Mouse (Mus musculus): ENCODE measurements around the gene Fbln5. TPM values are rescaled to one million over a fixed set of nuclear protein-coding genes. Genes with fewer than 3 reads are reported as not detected.

Fbln5 gene
- total RNA-seq, 1 experiment, result 0.76 TPM

DNA sequence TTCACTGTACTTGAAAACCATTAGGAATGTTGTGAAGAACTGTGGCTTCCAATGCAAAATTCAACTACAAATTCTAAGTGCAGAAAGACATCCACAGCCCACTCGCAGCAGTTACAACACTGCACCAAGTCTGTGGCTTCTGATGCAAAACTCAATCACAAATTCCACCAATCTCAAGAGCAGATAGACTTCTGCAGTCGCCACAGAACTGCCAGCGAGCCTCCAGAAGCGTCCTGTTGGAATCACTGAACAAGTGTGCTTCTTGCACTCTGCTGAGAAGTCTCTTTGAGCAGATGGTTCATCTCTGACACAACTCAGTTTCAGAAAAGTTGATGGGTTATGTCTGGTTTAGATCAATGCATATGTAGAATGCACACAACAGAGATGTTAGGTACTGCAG is 15.9 kb upstream of the Fbln5 start:
- Histone ChIP-seq H3K27ac (ENCODE audit: insufficient read depth, low read depth, low read length, poor library complexity, severe bottlenecking) (no peak overlapping the region), H3K36me3 (ENCODE audit: control insufficient read depth, insufficient read depth, low read length, poor library complexity, severe bottlenecking) (no peaks in the 10 kb centered on the region), H3K9me3 (ENCODE audit: control insufficient read depth, insufficient read depth, low read depth, low read length) (no peaks in the 10 kb centered on the region), H3K9ac (ENCODE audit: insufficient read depth, low read depth, low read length, poor library complexity, severe bottlenecking) (no peak overlapping the region), H3K4me3 (ENCODE audit: insufficient read depth in 1 of 2, low read depth in 1 of 2, low read length in 2 of 2, poor library complexity in 1 of 2, severe bottlenecking in 1 of 2) (no peak overlapping the region), H3K4me1 (ENCODE audit: control insufficient read depth in 2 of 2, insufficient read depth in 2 of 2, low read length in 2 of 2, poor library complexity in 1 of 2) (peaks cover 2 to 4% of the 10 kb centered on the region in 2 experiments; a peak in 2 of 4 replicates)
- TF ChIP-seq ZNF384 (IDR thresholded peaks at IDR 0.05; ENCODE audit: low read depth, low read length), result no peak
- no peak for TF ChIP-seq ZC3H11A (IDR thresholded peaks at IDR 0.05; ENCODE audit: borderline replicate concordance, low read depth, low read length)
- no peak for TF ChIP-seq MAFK (IDR thresholded peaks at IDR 0.05; ENCODE audit: insufficient read depth, low read depth, low read length)
- no peak for TF ChIP-seq CHD2 (IDR thresholded peaks at IDR 0.05; ENCODE audit: low read depth, low read length)
- no peak for TF ChIP-seq HCFC1 (IDR thresholded peaks at IDR 0.05; ENCODE audit: borderline replicate concordance, insufficient read depth, low read length)
- in situ Hi-C loops (cut with MboI; ENCODE audit: low sequenced_read_pairs in 2 of 2, unreplicated experiment in 2 of 2), result no loop called here
- no peak for DNase-seq (ENCODE audit: low read depth, low spot score)

GRCm38 (mm10) chr12:101833776-101834175 is 14.9 kb upstream of the Fbln5 start:
- no peak for DNase-seq (ENCODE audit: low read depth, low spot score)
- in situ Hi-C loops (cut with MboI; ENCODE audit: low sequenced_read_pairs in 2 of 2, unreplicated experiment in 2 of 2), result no loop called here
- no peak overlapping the region for H3K4me3 ChIP-seq (ENCODE audit: insufficient read depth in 1 of 2, low read depth in 1 of 2, low read length in 2 of 2, poor library complexity in 1 of 2, severe bottlenecking in 1 of 2)

DNA sequence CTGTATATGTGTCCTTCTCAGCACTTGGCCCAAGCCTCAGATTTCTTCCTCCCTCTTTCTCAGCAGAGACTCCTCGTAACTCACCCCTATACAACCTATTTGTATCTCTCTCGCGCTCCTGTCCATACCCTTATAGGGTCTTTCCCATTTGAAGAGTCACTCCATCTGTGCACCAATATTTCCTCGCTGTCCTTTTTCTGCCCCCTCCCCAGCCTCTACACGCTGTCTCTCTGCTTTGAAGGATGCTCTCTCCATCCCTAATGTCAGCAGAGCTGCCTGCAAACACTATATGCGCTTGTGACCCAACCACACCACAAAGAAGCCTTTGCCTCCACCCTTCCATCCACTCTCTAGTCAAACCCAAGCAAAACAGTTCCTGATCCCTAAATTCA is 14.3 kb upstream of the Fbln5 start:
- in situ Hi-C loops (cut with MboI; ENCODE audit: low sequenced_read_pairs in 2 of 2, unreplicated experiment in 2 of 2), result no loop called here
- DNase-seq (ENCODE audit: low read depth, low spot score), result no peak

More at GRCm38 (mm10) chr12:101833776-101834175, 14.9 kb upstream of the Fbln5 start:
- Histone ChIP-seq H3K27ac (ENCODE audit: insufficient read depth, low read depth, low read length, poor library complexity, severe bottlenecking) (no peak overlapping the region), H3K9ac (ENCODE audit: insufficient read depth, low read depth, low read length, poor library complexity, severe bottlenecking) (no peak overlapping the region), H3K36me3 (ENCODE audit: control insufficient read depth, insufficient read depth, low read length, poor library complexity, severe bottlenecking) (no peaks in the 10 kb centered on the region), H3K9me3 (ENCODE audit: control insufficient read depth, insufficient read depth, low read depth, low read length) (no peaks in the 10 kb centered on the region), H3K4me1 (ENCODE audit: control insufficient read depth in 2 of 2, insufficient read depth in 2 of 2, low read length in 2 of 2, poor library complexity in 1 of 2) (peaks cover 2 to 4% of the 10 kb centered on the region in 2 experiments; a peak in 2 of 4 replicates)
- TF ChIP-seq ZNF384 (IDR thresholded peaks at IDR 0.05; ENCODE audit: low read depth, low read length) (no peak), MAFK (IDR thresholded peaks at IDR 0.05; ENCODE audit: insufficient read depth, low read depth, low read length) (no peak), ZC3H11A (IDR thresholded peaks at IDR 0.05; ENCODE audit: borderline replicate concordance, low read depth, low read length) (no peak), CHD2 (IDR thresholded peaks at IDR 0.05; ENCODE audit: low read depth, low read length) (no peak), HCFC1 (IDR thresholded peaks at IDR 0.05; ENCODE audit: borderline replicate concordance, insufficient read depth, low read length) (no peak)

GRCm38 (mm10) chr12:101832179-101833114 is 13.6 kb upstream of the Fbln5 start:
- no peak for TF ChIP-seq HCFC1 (IDR thresholded peaks at IDR 0.05; ENCODE audit: borderline replicate concordance, insufficient read depth, low read length)
- TF ChIP-seq ZNF384 (IDR thresholded peaks at IDR 0.05; ENCODE audit: low read depth, low read length), result no peak
- no peak for TF ChIP-seq MAFK (IDR thresholded peaks at IDR 0.05; ENCODE audit: insufficient read depth, low read depth, low read length)
- no peak for TF ChIP-seq CHD2 (IDR thresholded peaks at IDR 0.05; ENCODE audit: low read depth, low read length)
- no peak for TF ChIP-seq ZC3H11A (IDR thresholded peaks at IDR 0.05; ENCODE audit: borderline replicate concordance, low read depth, low read length)
- in situ Hi-C loops (cut with MboI; ENCODE audit: low sequenced_read_pairs in 2 of 2, unreplicated experiment in 2 of 2), result no loop called here
- Histone ChIP-seq H3K4me1 (ENCODE audit: control insufficient read depth in 2 of 2, insufficient read depth in 2 of 2, low read length in 2 of 2, poor library complexity in 1 of 2) (peaks cover 2 to 4% of the 10 kb centered on the region in 2 experiments; a peak in 2 of 4 replicates), H3K9me3 (ENCODE audit: control insufficient read depth, insufficient read depth, low read depth, low read length) (no peaks in the 10 kb centered on the region), H3K27ac (ENCODE audit: insufficient read depth, low read depth, low read length, poor library complexity, severe bottlenecking) (no peak overlapping the region), H3K36me3 (ENCODE audit: control insufficient read depth, insufficient read depth, low read length, poor library complexity, severe bottlenecking) (no peaks in the 10 kb centered on the region), H3K4me3 (ENCODE audit: insufficient read depth in 1 of 2, low read depth in 1 of 2, low read length in 2 of 2, poor library complexity in 1 of 2, severe bottlenecking in 1 of 2) (no peak overlapping the region), H3K9ac (ENCODE audit: insufficient read depth, low read depth, low read length, poor library complexity, severe bottlenecking) (no peak overlapping the region)
- DNase-seq (ENCODE audit: low read depth, low spot score), result no peak

More for the DNA sequence above, 14.3 kb upstream of the Fbln5 start:
- TF ChIP-seq ZNF384 (IDR thresholded peaks at IDR 0.05; ENCODE audit: low read depth, low read length), result no peak
- TF ChIP-seq MAFK (IDR thresholded peaks at IDR 0.05; ENCODE audit: insufficient read depth, low read depth, low read length), result no peak
- no peak for TF ChIP-seq CHD2 (IDR thresholded peaks at IDR 0.05; ENCODE audit: low read depth, low read length)
- no peak for TF ChIP-seq ZC3H11A (IDR thresholded peaks at IDR 0.05; ENCODE audit: borderline replicate concordance, low read depth, low read length)
- TF ChIP-seq HCFC1 (IDR thresholded peaks at IDR 0.05; ENCODE audit: borderline replicate concordance, insufficient read depth, low read length), result no peak
- Histone ChIP-seq H3K9ac (ENCODE audit: insufficient read depth, low read depth, low read length, poor library complexity, severe bottlenecking) (no peak overlapping the region), H3K4me1 (ENCODE audit: control insufficient read depth in 2 of 2, insufficient read depth in 2 of 2, low read length in 2 of 2, poor library complexity in 1 of 2) (peaks cover 2 to 4% of the 10 kb centered on the region in 2 experiments; a peak in 2 of 4 replicates), H3K9me3 (ENCODE audit: control insufficient read depth, insufficient read depth, low read depth, low read length) (no peaks in the 10 kb centered on the region), H3K36me3 (ENCODE audit: control insufficient read depth, insufficient read depth, low read length, poor library complexity, severe bottlenecking) (no peaks in the 10 kb centered on the region), H3K27ac (ENCODE audit: insufficient read depth, low read depth, low read length, poor library complexity, severe bottlenecking) (no peak overlapping the region), H3K4me3 (ENCODE audit: insufficient read depth in 1 of 2, low read depth in 1 of 2, low read length in 2 of 2, poor library complexity in 1 of 2, severe bottlenecking in 1 of 2) (no peak overlapping the region)

Measured in ES-E14 (cell line).